Mouse (Mus musculus) lung, embryonic 16.5 days (tissue): ENCODE measurements around the gene AI481877. TPM values are rescaled to one million over a fixed set of nuclear protein-coding genes. Genes with fewer than 3 reads are reported as not detected.

Experiments used
- ATAC-seq: fragments of 200-750 bp; cut with Nextera tagmentation; 2 replicates; pipeline ENCODE4 v1.8.0; 2017; ENCODE audit warnings: low read depth, mild to moderate bottlenecking, moderate library complexity
- H3K27ac ChIP-seq: fragments of 300-500 bp; sonication (generic); 2 replicates; pipeline ENCODE4 v1.5.1; 2014; ENCODE audit warnings: mild to moderate bottlenecking, control low read depth, low read length
- H3K27me3 ChIP-seq: fragments of 300-500 bp; sonication (generic); 2 replicates; pipeline ENCODE4 v1.6.1; 2014; ENCODE audit warnings: low read depth, low read length, mixed read lengths; ENCODE audit not compliant: control insufficient read depth, insufficient read depth
- H3K36me3 ChIP-seq: fragments of 300-500 bp; sonication (generic); 2 replicates; pipeline ENCODE4 v1.6.1; 2014; ENCODE audit warnings: low read length; ENCODE audit not compliant: control insufficient read depth, insufficient read depth
- H3K4me1 ChIP-seq: fragments of 300-500 bp; sonication (generic); replicated peaks from 2 replicates; pipeline ENCODE4 v1.6.1; 2014; ENCODE audit warnings: low read length, mixed read lengths; ENCODE audit not compliant: control insufficient read depth, insufficient read depth
- H3K4me2 ChIP-seq: fragments of 300-500 bp; sonication (generic); 2 replicates; pipeline ENCODE4 v1.6.1; 2014; ENCODE audit warnings: low read depth, low read length, control low read depth
- H3K4me3 ChIP-seq: fragments of 300-500 bp; sonication (generic); 2 replicates; pipeline ENCODE4 v1.5.1; 2014; ENCODE audit warnings: mild to moderate bottlenecking, low read length, control low read depth
- H3K9ac ChIP-seq: fragments of 300-500 bp; sonication (generic); 2 replicates; pipeline ENCODE4 v1.6.1; 2014; ENCODE audit warnings: low read length, control low read depth
- H3K9me3 ChIP-seq: fragments of 300-500 bp; sonication (generic); 2 replicates; pipeline ENCODE4 v1.6.1; 2016; ENCODE audit warnings: low read length; ENCODE audit not compliant: control insufficient read depth
- WGBS: fragments of 180-500 bp; shearing (Covaris S2); extraction: QIAGEN DNeasy Blood & Tissue Kit; methylation state at CpG from one replicate; pipeline ENCODE4 v1.1.7; 2014; 5-methylcytosine and 5-hydroxymethylcytosine counted together
- polyA plus RNA-seq: library from polyadenylated mRNA; unstranded; fragments of >200 nt; fragmentation: Nextera tagmentation; extraction: Ambion mirVana; gene quantifications from 2 replicates; pipeline ENCODE4 v1.2.1, GENCODE M21; 2015

Gene AI481877
- polyA plus RNA-seq, 1 experiment from 2014 or later = not detected

DNA sequence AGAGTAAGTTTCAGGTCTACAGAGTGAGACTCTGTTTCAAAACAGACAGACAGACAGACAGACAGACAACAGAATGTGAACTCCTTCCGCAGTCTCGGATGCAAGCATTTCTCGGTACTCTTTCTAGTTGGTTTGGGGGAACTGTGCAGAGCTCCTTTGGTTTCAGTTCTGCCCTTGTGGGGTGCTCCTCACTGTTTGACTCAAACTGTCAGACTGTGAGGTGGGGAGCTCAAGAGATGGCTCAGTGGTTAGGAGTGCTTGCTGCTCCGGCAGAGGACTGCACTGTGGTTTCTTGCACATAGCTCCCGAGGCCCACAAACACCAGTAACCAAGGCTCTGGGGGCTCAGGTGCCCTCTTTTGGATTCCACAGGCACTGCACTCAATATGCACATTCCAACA, 95.7 kb downstream of the AI481877 start:
- Histone ChIP-seq H3K36me3 (0 out of 2 replicates have a peak, but pooled peaks cover 3% of the 10 kb centered on the region), H3K9ac (no peak overlapping the region), H3K27ac (no peak overlapping the region), H3K4me2 (no peak overlapping the region), H3K4me1 (no peaks in the 10 kb centered on the region), H3K27me3 (no peaks in the 10 kb centered on the region), H3K9me3 (no peaks in the 10 kb centered on the region), H3K4me3 (no peak overlapping the region)
- WGBS = 93% methylated on average over 5 of the region's 5 CpGs
- no peak for ATAC-seq

DNA sequence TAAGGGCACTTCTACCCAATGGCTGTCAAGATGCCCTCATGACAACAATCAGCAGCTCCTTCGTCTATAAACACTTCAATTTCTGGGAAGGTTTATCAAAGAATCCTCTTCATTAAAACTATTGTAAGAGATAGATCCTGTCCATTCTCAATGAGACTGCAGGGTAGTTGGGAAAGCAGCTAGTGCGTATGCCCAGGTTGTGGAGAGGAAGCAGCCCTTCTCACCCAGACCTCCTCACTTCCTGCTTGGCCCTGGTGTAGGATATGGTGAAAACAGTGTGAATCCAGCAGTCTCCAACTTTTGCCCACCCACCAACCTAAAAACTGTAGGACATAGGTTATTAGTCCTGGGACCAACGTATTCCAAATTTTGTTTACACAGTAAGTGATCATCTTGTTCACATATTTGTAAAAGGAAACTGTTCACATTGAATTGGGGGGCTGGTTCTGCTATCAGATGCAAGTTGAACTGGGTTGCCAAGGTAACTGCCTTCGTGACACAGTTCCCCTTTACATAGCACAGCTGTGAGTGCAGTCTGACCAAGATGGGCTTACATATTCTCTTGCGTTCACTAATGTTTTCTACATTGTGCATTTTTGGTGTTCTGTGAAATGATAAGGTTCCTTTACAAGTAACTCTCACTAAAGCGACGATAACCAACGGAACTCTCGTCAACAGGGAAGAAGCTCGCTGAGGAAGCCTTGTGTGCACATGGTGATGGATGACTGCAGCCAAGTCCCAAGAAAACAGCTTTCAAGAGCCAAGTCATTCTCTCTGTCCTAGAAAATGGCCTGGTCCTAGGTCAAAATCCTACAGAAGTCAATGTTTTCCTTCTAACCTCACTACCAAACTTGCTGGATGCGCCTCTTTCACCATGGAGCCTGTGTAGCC, 98.1 kb downstream of the AI481877 start:
- Histone ChIP-seq H3K27me3 (no peaks in the 10 kb centered on the region), H3K4me2 (no peak overlapping the region), H3K9ac (no peak overlapping the region), H3K4me1 (peaks cover 3% of the 10 kb centered on the region; the same call in 1 of the 2 replicates), H3K9me3 (no peaks in the 10 kb centered on the region), H3K36me3 (0 out of 2 replicates have a peak, but pooled peaks cover 3% of the 10 kb centered on the region), H3K27ac (no peak overlapping the region), H3K4me3 (no peak overlapping the region)
- no peak for ATAC-seq
- WGBS = 76% methylated on average over 11 of the region's 11 CpGs

DNA sequence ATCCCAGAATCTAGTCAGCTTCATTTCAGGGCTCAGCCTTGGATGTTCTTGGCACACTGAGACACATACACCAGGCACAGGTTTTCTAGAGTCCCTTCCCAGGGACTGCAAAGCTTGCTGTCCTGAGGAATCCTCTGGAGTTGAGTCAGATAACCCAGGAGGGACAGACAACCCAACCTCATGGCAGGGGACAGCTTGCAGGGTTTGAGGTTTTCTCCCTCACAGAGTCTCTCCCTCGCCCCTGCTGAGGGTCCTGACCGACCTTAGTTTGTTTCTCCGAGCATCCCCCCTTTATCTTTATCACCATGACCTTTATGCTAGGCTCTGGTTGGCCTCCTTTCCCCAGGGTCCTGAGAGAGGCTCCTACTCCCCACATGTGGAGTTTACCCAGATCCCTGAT, 101.3 kb downstream of the AI481877 start:
- H3K9ac ChIP-seq = no peak overlapping the region
- WGBS = 63% methylated on average over 3 of the region's 3 CpGs
- H3K4me3 ChIP-seq = no peak overlapping the region
- H3K4me2 ChIP-seq = no peak overlapping the region
- 0 out of 2 replicates have a peak, but pooled peaks cover 3% of the 10 kb centered on the region for H3K36me3 ChIP-seq
- peaks cover 3% of the 10 kb centered on the region; the same call in 1 of the 2 replicates for H3K4me1 ChIP-seq
- H3K27me3 ChIP-seq = no peaks in the 10 kb centered on the region
- ATAC-seq = no peak
- peaks cover 2% of the 10 kb centered on the region; the same call in 1 of the 2 replicates for H3K9me3 ChIP-seq
- no peak overlapping the region for H3K27ac ChIP-seq

DNA sequence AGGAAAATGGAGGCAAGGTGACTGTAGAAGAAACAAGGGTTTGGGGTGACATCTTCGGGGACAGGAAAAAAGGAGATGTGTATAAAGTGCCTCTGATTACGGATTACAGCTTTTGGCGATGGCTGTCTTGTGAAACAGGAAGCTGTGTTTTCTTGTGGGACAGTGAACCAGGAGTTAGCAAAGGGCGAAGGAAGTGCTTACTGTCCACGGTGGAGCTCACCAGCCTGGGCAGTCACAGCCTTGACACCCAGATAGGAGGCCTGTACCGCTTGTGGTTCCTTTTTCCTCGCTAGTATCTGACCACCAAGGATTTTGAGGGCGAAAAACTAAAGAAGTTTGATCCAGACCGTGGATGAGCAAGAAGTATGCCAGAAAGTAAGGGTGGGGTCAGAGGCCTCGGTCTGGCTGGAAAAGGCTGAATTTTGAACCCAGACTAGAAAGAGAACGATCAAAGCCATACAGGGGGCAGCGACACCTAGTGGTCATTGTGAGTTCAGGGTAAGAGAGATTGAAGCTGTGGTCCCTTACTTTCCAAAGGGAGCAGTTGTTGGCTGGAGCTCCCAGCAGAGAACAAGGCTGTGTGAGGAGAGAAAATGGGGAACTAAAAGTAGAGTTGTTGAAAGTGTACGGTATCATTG, 102.2 kb downstream of the AI481877 start:
- Histone ChIP-seq H3K4me1 (peaks cover 3% of the 10 kb centered on the region; the same call in 1 of the 2 replicates), H3K27ac (0 out of 2 replicates have a peak overlapping the region, but pooled peaks have one; percentile 51), H3K27me3 (no peaks in the 10 kb centered on the region), H3K9ac (no peak overlapping the region), H3K4me2 (0 out of 2 replicates have a peak overlapping the region, but pooled peaks have one; percentile 16), H3K4me3 (no peak overlapping the region), H3K36me3 (0 out of 2 replicates have a peak, but pooled peaks cover 3% of the 10 kb centered on the region), H3K9me3 (peaks cover 2% of the 10 kb centered on the region; the same call in 1 of the 2 replicates)
- 44% methylated on average over 13 of the region's 13 CpGs for whole genome bisulfite sequencing
- ATAC-seq = peak; percentile 42; the same call in 1 of the 2 replicates

DNA sequence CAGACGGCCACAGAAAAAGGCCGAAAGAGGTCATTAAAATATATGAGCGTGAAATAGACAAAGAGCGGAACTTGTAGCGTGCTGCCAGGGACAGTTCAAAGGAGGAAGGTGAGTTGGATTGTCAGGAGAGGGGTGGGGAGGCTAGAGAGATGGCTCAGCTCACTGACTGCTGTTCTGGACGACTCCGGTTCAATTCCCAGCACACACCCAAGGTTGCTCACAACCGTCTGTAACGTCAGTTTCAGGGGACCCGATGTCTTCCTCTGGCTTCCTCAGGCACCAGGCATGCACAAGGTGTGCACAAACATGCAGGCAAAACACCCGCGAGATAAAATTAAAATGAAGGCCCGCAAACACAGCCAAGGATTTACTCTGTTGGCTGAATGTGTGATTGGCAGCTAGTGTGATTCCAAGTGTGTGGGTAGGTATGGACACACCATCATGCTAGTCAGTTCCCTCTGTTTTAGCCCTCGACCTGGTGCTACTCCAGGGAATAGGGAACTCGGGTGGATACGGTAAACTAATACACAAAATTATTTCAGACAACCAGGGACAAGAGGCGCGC, 102.9 kb downstream of the AI481877 start:
- Histone ChIP-seq H3K9me3 (peaks cover 2% of the 10 kb centered on the region; the same call in 1 of the 2 replicates), H3K9ac (peak overlapping the region; percentile 91), H3K27ac (no peak overlapping the region), H3K4me3 (peak overlapping the region; percentile 88), H3K4me1 (peaks cover 3% of the 10 kb centered on the region; the same call in 1 of the 2 replicates), H3K27me3 (no peaks in the 10 kb centered on the region), H3K36me3 (0 out of 2 replicates have a peak, but pooled peaks cover 3% of the 10 kb centered on the region), H3K4me2 (peak overlapping the region; percentile 76)
- 66% methylated on average over 18 of the region's 18 CpGs for WGBS
- no peak for ATAC-seq

DNA sequence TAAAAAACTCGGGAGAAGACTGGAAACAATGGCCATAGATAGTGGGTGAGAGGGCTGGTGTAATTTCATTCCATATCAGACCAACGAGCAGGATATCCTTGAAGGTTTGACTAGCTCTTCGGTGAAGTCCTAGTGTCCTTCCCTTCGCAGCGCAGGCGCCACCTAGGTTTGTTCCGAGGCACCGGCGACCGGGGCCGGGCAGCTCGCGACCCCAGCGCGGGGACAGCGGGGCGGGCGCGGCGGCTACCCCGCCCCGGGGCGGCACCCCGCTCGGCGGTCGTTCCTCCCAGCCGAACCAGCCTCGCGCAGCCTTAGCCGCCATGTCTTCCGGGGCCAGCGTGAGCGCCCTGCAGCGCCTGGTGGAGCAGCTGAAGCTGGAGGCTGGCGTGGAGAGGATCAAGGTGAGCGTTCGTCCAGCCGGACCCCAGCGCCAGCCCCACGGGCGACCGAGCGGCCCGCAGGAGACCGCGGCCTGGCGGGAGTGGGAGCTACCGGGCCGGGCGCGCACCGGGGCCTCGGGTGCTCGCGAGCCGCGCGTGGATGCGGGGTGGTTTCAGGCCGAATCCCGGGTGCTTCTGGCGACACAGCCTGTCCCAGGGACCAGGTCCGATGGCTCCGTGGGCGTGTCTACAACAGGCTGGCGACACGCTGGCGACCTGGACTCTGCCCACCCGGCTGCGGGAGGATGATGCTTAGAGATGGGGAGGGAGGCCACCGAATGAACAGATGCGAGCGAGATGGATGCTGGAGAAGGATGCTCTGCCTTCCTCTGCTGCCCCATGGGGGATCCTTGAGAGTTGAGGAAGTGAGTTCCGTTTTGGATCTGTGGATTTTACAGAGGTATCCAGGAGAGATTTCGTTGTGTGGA, 103.6 kb downstream of the AI481877 start, which contains the start of gene Gng10:
Gene Gng10, plus strand, starts transcription at position 171 of the 868 bp plus-strand sequence.
- 8% methylated on average over 73 of the region's 76 CpGs for WGBS
- ATAC-seq = peak; percentile 92
- H3K9ac ChIP-seq = peak within 1 kb of the TSS; percentile 91

DNA sequence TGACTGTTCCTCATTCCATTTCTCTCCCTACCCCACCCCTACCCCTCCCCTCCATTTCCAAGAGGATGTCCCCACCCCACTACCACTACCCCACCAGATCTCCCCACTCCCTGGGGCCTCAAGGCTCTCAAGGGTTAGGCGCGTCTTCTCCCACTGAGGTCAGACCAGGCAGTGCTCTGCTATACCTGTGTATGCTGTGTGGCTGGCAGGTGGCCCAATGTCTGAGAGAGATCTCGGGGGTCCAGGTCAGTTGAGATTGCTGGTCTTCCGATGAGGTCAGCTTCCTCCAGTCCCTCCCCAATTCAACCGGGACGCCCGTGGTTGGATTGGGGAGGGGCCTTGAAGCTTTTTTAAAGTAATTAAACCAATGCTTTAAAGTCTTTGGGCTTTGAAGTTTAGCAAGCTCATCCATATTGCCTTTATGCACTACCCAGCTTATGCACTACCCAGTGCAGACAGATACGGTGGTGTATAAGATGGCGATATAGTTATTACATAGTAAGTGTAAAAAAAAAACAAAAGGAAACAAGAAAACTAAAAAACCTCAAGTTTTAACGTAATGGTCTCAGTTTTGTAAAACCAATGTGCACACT, 104.4 kb downstream of the AI481877 start:
- Histone ChIP-seq H3K4me1 (peaks cover 3% of the 10 kb centered on the region; the same call in 1 of the 2 replicates), H3K9ac (no peak overlapping the region; the same call in 1 of the 2 replicates), H3K27ac (no peak overlapping the region), H3K4me3 (peak overlapping the region; percentile 88), H3K27me3 (no peaks in the 10 kb centered on the region), H3K4me2 (peak overlapping the region; percentile 76), H3K9me3 (peaks cover 2% of the 10 kb centered on the region; the same call in 1 of the 2 replicates), H3K36me3 (no peaks in the 10 kb centered on the region)
- WGBS = 77% methylated on average over 10 of the region's 10 CpGs
- 0 out of 2 replicates have a peak, but pooled peaks have one; percentile 24 for ATAC-seq

More for the DNA sequence above, 103.6 kb downstream of the AI481877 start, which contains the start of gene Gng10:
- Histone ChIP-seq H3K27me3 (no peaks in the 10 kb centered on the region), H3K4me2 (peak within 1 kb of the TSS; percentile 76), H3K27ac (peak within 1 kb of the TSS; percentile 72), H3K36me3 (0 out of 2 replicates have a peak, but pooled peaks cover under 1% of the 10 kb centered on the region), H3K4me1 (peaks cover 3% of the 10 kb centered on the region; the same call in 1 of the 2 replicates), H3K9me3 (peaks cover 2% of the 10 kb centered on the region; the same call in 1 of the 2 replicates), H3K4me3 (peak within 1 kb of the TSS; percentile 88)

DNA sequence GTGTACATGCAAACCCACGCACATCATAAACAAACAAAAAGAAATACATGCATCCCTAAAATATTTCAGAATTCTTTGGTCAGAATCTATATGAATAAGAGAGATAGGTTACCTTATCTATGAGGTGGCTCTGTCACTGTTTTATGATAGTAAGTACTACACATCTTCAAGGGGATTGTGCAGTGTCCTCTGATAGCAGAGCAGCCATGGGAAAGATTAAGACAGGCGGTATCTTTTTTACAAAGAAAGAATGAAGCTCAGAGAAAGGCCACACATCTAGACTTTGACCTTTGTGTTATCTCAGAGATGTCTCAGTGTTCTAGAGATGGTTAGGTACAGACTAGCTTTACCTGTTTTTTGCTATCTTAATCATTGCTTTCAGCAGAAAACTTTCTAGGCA, 121.9 kb downstream of the AI481877 start:
- H3K4me3 ChIP-seq = no peak overlapping the region
- no peak overlapping the region for H3K4me2 ChIP-seq
- H3K27ac ChIP-seq = no peak overlapping the region
- peaks cover 13% of the 10 kb centered on the region for H3K36me3 ChIP-seq
- no peaks in the 10 kb centered on the region for H3K4me1 ChIP-seq
- H3K27me3 ChIP-seq = no peaks in the 10 kb centered on the region
- H3K9me3 ChIP-seq = no peaks in the 10 kb centered on the region
- no peak for ATAC-seq
- no peak overlapping the region for H3K9ac ChIP-seq
- WGBS = 85% methylated on average over 2 of the region's 2 CpGs
